Mouse (Mus musculus) small intestine, adult 2 months (tissue): ENCODE measurements around the gene Lenep. TPM values are rescaled to one million over a fixed set of nuclear protein-coding genes. Genes with fewer than 3 reads are reported as not detected.

Experiments used
- H3K27ac ChIP-seq: fragments of 200-500 bp; 2 replicates; pipeline ENCODE4 v1.5.1; 2012; ENCODE audit warnings: low read depth, low read length, control low read depth, inconsistent platforms; ENCODE audit not compliant: insufficient read depth
- H3K27me3 ChIP-seq: fragments of 200-500 bp; 2 replicates; pipeline ENCODE4 v1.6.1; 2012; ENCODE audit warnings: mild to moderate bottlenecking, moderate library complexity, low read length, inconsistent platforms; ENCODE audit not compliant: control insufficient read depth, insufficient read depth
- H3K36me3 ChIP-seq: fragments of 200-500 bp; 2 replicates; pipeline ENCODE4 v1.6.1; 2012; ENCODE audit warnings: mild to moderate bottlenecking, low read length, control low read depth, inconsistent platforms; ENCODE audit not compliant: control insufficient read depth, insufficient read depth
- H3K4me1 ChIP-seq: fragments of 200-500 bp; 2 replicates; pipeline ENCODE4 v1.6.1; 2012; ENCODE audit warnings: low read length, inconsistent platforms, mixed read lengths; ENCODE audit not compliant: control insufficient read depth, insufficient read depth, insufficient read length
- H3K4me3 ChIP-seq: fragments of 200-500 bp; 2 replicates; pipeline ENCODE4 v1.5.1; 2012; ENCODE audit warnings: low read depth, mild to moderate bottlenecking, control low read depth, inconsistent platforms, low read length, moderate library complexity
- CTCF ChIP-seq: fragments of 200-500 bp; IDR thresholded peaks from 2 replicates; pipeline ENCODE4 v1.5.1; 2012; ENCODE audit warnings: low read depth, mild to moderate bottlenecking, control low read depth, inconsistent platforms, low read length, moderate library complexity, mixed read lengths; ENCODE audit not compliant: insufficient replicate concordance, insufficient read length; ENCODE audit errors: extremely low read depth
- POLR2A ChIP-seq: fragments of 200-500 bp; IDR thresholded peaks from 2 replicates; pipeline ENCODE4 v1.6.1; 2012; ENCODE audit warnings: low read depth, mild to moderate bottlenecking, control low read depth, inconsistent platforms, low read length, moderate library complexity
- WGBS: fragments of 180-500 bp; shearing (Covaris S2); methylation state at CpG from one replicate; pipeline ENCODE4 v1.1.7; 2018; 5-methylcytosine and 5-hydroxymethylcytosine counted together
- polyA plus RNA-seq: library from polyadenylated mRNA; depleted of rRNA; stranded (reverse); fragments of >200 nt; gene quantifications from 2 replicates; pipeline ENCODE4 v1.2.3, GENCODE M21; 2012

Lenep gene
- polyA plus RNA-seq, 1 experiment, result not detected

GRCm38 (mm10) chr3:89390699-89391662 is 11.6 kb downstream of the Lenep start:
- TF ChIP-seq CTCF (no peak), POLR2A (no peak)
- Histone ChIP-seq H3K4me3 (peak overlapping the region; percentile 86), H3K4me1 (peaks cover 27% of the 10 kb centered on the region), H3K27me3 (no peaks in the 10 kb centered on the region), H3K27ac (peak overlapping the region; percentile 98), H3K36me3 (peaks cover 20% of the 10 kb centered on the region)
- WGBS, result 6% methylated on average over 19 of the region's 19 CpGs

- WGBS, result 2% methylated on average over 5 of the region's 5 CpGs
- Histone ChIP-seq H3K27me3 (no peaks in the 10 kb centered on the region), H3K4me3 (peak overlapping the region; percentile 86), H3K36me3 (peaks cover 26% of the 10 kb centered on the region), H3K4me1 (peaks cover 35% of the 10 kb centered on the region), H3K27ac (peak overlapping the region; percentile 98)
- TF ChIP-seq CTCF (no peak), POLR2A (no peak)
These were observed 12.5 kb downstream of the Lenep start for GRCm38 (mm10) chr3:89390111-89390515.

GRCm38 (mm10) chr3:89388901-89389740 is 13.5 kb downstream of the Lenep start:
- Histone ChIP-seq H3K4me3 (peak overlapping the region; percentile 86), H3K36me3 (peaks cover 35% of the 10 kb centered on the region), H3K4me1 (peaks cover 44% of the 10 kb centered on the region), H3K27ac (peak overlapping the region; percentile 98), H3K27me3 (no peaks in the 10 kb centered on the region)
- 24% methylated on average over 5 of the region's 6 CpGs for WGBS
- TF ChIP-seq POLR2A (no peak), CTCF (no peak)

- Histone ChIP-seq H3K4me1 (peaks cover 52% of the 10 kb centered on the region), H3K27me3 (no peaks in the 10 kb centered on the region), H3K27ac (peak overlapping the region; percentile 98), H3K4me3 (peak overlapping the region; percentile 65), H3K36me3 (peaks cover 39% of the 10 kb centered on the region)
- 17% methylated on average over 11 of the region's 11 CpGs for WGBS
- TF ChIP-seq POLR2A (peak; percentile 39; the same call in 1 of the 2 replicates), CTCF (no peak)
These were observed 14.3 kb downstream of the Lenep start for GRCm38 (mm10) chr3:89388134-89388881.

- Histone ChIP-seq H3K36me3 (peaks cover 45% of the 10 kb centered on the region), H3K4me3 (peak overlapping the region; percentile 65), H3K4me1 (peaks cover 53% of the 10 kb centered on the region), H3K27ac (peak overlapping the region; percentile 98), H3K27me3 (no peaks in the 10 kb centered on the region)
- TF ChIP-seq POLR2A (no peak), CTCF (no peak)
- WGBS, result 22% methylated on average over 11 of the region's 11 CpGs
These were observed 15.0 kb downstream of the Lenep start for GRCm38 (mm10) chr3:89387632-89388031.
